Mouse (Mus musculus) lung, adult 2 months (tissue): ENCODE results near the gene Cdhr2.

Source experiments
- CTCF ChIP-seq: fragments of 200-500 bp; IDR thresholded peaks from 2 replicates; pipeline ENCODE4 v1.5.1; 2011; ENCODE audit warnings: mild to moderate bottlenecking, low read length, control low read depth; ENCODE audit not compliant: insufficient read depth
- POLR2A ChIP-seq: fragments of 200-500 bp; IDR thresholded peaks from 2 replicates; pipeline ENCODE4 v1.6.1; 2011; ENCODE audit warnings: low read depth, mild to moderate bottlenecking, control low read depth, low read length, borderline replicate concordance; ENCODE audit errors: extremely low read depth

- peak; percentile 71 for TF ChIP-seq CTCF
- TF ChIP-seq POLR2A = no peak
Measured at GRCm38 (mm10) chr13:54685174-54685573, 16.1 kb upstream of the Cdhr2 start.
